Mouse (Mus musculus) heart, adult 11 months (tissue): ENCODE measurements around the gene Fchsd2.
"Not testable (repeated sequence)": the region's sequence is repeated elsewhere in the genome, so short reads cannot be mapped to it uniquely, and the experiment has no call there.

Experiments
- DNase-seq: peaks from one replicate; pipeline ENCODE4 v3.0.0; 2022

The Fchsd2 gene

DNA sequence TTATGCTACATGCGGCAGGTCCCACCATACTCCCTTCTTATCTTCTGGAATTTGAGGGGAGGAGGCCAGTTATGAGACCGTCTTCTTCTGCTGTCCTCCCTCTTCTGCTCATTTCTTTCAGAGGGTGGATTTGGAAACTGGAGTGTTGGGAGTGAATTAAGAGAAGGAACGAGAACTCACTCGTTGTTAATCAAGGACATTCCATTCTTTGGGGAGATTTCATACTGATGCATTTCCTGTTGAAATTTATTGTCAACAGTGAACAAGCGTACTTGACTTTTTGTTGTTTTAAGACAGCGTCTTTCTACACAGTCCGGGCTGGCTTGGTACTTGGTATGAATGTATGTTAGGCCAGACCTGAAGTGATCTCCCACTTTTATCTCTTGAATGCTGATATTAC is 26.7 kb downstream of the Fchsd2 start:
- DNase-seq: peak; percentile 70

DNA sequence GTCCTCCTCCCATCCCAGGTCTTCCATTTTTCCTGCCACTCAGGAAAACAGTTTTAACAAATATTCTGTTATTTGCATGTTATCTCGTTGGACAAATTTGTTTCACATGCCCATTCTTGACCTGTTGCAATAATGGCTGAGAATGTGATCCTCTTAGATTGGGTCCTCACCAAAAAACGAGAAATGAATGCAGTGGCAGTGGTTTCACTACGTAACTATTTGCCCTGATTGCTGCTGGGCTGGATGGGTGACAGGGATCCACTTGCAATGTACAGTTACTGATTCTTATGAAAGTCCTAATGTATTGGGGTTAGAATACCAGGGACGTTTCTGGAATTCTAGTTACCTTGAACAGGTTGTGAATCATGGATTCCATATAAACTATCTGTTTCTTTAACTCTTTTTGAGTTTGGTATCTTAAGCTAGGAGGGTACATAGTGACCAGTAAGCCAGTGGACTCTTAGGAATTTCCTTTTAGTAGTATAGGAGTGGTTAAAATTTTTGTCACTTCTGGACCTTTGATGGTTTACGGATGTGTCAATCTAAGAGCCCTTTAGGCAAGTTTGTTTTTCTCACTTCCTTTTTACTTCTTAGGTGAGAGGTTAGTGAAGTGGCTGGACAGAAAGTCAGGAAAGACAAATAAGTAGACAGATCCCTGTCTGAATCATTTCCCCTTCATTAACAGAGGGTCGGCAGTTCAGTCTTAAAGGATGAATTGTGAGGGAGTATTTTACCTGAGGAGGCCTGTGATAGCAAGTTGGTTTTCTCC is 31.1 kb downstream of the Fchsd2 start:
- DNase-seq: peak; percentile 45

DNA sequence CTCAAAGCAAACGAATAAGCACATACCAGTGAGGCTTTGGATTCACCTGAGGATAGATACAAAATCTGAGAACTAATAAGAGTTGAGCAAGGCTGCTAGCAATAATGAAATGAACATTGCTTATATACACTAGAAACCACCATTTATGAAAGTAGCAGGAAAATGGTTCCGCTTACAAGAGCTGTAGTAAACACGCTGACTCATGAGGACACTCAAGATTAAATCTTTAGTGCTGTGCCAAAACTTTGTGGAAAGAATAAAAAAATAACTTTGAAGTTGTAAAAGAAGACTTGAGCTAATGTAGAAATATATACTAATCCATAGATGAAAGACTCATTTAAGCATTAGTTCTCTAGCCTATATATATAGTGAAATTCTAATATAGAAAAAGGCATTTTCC is 35.1 kb downstream of the Fchsd2 start:
- DNase-seq: no peak

DNA sequence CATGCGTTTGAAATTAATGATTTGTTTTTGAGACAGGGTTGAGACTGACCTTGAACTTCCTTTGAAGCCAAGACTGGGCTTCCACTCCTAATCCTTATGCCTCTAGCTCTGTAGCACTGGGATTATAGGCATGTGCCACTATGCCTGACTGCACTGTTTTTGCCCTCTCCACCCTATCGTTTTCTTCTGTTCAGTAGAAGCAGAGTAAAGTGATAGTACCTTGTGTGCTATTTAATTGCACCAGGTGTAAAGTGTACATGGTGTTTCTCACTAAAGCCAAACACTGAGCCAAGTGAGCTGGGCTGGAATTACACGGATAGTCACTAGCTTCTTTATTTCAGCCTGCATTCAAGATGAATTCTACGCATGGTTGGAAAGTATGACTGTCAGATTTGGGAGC is 35.9 kb downstream of the Fchsd2 start:
- peak; percentile 72 for DNase-seq

DNA sequence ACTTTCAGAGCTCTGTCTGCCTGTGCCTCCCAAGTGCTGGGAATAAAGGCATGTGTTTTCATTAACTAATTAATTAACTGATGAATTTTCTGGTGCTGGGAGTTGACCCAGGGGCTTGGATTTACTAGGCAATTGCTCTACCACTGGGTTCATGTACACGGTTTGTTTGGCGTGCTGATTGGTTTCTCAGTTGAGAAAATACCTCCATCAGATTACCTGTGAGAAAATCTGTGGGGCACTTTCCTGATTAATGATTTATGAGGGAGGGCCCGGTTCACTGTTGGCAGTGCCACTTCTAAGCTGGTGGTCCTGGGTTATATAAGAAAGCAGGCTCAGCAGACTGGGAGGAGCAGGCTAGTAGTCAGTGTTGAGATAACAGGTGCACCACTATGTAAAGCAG is 38.0 kb downstream of the Fchsd2 start:
- DNase-seq: no peak

DNA sequence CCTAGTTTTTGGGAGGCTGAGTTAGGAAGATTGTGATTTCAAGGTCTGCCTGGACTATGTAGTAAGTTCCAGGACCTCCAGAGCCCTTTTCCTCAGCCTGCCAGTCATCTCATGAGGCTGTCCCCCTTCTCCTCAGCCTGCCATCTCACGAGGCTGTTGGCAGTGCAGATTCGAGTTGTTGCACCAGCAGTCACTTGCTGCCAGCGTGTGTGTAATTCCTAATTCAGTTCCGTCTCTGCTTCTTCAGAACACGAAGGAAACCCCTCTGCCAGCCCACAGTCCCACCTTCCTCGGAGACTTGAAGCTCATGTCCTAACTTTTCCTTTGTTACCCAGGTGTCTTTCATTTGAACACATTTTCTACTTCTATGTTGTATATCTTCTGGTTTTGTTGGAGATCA is 38.6 kb downstream of the Fchsd2 start:
- peak; percentile 67 for DNase-seq

DNA sequence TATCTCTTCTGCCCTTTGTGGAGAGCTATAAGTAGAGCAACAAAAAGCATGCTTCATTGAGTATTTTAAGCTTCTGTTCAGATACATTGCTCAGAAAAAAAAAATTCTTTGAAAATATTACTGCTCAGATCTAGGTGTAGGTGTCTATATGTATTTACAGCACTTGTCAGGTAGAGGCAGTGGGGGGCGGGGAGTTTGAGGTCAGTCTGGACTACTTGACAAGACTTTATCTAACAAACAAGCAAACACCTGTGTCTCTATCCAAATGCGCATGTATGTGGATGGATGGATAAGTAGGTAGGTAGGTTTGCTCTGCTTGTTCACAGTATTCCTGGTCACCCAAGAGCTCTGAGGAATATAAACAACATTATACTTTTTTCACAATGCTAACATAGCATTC is 40.9 kb downstream of the Fchsd2 start:
- DNase-seq: no peak

DNA sequence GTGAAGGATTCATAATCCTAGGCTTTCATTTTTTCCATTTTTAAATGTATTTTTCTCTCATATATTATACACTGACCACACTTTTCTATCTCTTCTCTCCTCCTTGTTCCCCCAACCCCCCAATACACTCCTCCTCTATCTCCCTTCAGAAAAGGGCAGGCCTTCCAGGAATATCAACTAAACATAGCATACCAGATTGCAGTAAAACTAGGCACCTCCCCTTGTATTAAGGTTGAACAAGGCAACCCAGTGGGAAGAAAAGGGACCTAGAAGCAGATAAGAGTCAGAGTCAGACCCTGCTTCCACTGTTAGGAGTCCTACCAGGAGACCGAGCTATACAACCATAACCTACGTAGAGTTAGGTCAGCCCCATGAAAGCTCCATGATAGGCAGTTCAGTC is 41.5 kb downstream of the Fchsd2 start:
- no peak for DNase-seq

DNA sequence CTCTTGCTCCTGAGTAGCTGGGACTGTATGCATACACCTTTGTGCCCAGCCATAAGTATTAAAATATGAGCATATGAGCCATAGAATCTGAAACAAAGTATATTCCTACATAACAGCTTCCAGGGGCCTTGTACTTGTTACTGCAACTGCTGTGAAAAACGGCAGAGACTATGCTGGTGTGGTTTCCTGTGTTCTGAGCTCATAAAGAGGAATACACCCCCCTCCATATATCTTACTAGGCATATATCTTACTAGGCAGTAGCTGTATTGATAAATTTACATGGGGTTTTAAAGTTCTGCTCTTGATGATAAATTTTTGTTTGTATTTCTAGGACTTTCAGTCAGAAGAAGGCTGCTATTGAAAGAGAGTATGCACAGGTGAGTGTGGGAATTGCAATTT is 46.2 kb downstream of the Fchsd2 start:
- no peak for DNase-seq

DNA sequence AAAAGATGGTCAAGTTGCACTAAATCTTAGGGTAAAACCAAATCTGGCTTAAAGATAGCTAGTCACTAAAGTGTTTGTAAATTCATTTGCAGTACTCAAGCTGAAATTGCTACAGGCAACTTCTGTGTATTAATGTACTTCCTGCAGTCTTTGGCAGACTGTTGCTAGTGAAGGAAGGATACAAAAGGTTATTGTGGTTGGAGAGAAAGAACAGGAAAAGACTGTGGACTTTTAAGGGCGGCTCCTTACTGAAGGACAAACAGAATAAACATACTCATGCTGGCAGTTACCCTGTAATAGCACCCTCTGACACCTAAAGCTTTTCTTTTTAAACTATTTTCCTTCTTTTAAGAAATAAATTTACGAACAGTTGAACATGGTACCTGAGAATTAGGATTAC is 50.2 kb downstream of the Fchsd2 start:
- no peak for DNase-seq

DNA sequence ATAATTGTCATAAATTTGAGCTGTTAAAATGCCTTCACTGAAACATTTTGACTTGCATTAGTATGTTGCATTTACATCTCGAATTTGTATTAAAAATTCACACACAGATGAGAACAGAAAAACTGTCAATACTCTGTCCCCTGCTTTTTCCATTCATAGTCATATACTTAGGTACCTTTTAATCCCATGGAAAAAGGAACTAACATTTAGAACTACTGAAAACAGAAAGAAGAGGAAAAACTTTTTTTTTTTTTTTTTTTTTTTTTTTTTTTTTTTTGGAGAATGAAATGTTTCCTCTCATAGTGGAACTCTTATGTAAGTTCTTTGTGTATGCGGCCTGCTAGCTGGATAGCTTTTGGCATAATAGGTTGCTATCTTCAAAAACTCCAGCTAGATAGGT is 51.6 kb downstream of the Fchsd2 start:
- no peak for DNase-seq

DNA sequence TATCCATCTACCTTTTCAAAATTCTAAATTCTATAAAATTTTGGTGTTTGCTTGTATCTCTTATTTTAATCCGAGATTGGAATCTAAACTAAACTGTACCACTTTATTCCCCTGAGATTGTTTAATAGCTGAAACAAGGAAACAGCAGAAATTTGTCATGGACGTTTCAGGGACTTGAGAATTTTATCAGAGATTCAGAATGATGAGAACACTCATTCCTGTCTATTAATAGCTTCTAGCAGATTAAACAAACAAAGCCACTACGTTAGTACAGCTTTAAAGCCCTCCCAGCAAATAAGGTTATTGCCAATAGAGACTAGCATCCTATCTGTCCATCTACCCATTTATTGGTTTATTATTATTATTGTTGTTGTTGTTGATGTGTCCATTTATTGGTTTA is 56.4 kb downstream of the Fchsd2 start:
- no peak for DNase-seq

DNA sequence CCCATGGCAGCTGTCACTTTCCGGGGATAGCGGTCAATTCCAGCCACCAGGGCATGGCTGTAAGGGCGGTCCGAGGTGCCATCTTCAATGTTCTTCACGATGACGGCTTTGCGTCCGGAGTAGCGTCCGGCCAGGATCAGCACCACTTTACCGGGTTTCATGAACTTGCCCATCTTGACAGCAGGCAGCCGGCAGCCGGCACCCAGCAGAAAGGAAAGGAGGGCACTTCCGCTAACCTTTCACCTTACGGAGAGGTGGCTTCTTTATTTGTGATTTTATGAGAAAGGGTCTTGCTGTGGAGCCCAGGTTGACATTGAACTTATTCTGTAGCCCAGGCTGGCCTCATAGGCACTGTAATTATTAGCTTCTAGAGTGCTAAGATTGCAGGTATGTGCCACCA is 62.2 kb downstream of the Fchsd2 start:
- not testable (repeated sequence) for DNase-seq

DNA sequence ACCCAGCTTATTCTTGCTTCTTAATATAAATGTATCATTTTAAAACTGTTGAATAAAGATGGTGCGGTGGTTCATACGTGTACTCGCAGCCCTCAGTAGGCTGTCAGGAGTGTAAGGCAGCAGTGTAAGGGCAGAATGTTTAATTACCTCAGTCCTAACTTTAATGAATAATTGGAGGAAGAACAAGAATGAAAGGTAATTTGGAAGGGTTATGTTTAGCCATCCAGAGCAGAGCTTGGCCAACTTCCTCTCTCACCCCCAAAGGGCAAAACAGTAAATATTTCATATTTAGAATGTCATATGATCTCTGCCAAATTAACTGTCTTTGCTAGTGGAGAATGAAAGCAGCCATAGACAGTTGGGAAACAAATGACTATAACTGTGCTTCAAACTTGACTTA is 62.6 kb downstream of the Fchsd2 start:
- no peak for DNase-seq

DNA sequence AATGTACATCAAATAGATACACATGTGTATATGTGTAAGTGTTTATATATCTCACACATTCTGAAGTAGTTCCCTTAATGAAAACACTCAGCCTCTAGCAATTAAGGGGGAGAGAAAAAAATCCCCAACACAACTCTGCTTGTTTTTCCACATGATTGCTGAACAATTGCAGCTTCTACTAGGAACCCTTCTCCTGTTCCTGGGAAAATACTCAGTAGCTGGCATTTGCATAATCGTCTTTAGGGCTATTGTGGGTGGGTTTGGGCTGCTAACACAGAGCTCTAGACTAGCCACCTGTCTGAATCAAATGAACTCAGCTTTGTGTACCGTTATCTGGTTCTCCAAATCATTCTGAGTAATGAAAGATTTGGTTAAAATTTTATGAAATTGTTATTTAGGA is 67.6 kb downstream of the Fchsd2 start:
- DNase-seq: no peak

DNA sequence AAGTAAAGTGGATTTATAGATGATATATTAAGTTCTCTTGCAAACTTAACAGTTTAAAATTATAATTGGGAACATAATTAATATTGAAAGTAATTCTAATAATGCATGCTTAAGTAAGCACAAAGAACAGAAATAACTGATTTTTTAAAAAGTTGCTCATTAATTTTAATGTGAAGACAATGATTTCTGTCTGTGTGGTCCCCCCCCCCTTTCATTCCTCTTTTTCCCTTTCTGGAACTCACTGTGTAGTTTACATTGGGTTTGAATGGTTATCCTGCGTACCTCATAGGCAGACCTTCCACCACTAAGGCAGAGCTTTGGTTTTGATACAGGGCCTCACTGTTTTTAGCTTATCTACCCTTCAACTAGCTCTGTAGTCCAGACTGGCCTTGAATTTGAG is 70.1 kb downstream of the Fchsd2 start:
- DNase-seq: no peak

DNA sequence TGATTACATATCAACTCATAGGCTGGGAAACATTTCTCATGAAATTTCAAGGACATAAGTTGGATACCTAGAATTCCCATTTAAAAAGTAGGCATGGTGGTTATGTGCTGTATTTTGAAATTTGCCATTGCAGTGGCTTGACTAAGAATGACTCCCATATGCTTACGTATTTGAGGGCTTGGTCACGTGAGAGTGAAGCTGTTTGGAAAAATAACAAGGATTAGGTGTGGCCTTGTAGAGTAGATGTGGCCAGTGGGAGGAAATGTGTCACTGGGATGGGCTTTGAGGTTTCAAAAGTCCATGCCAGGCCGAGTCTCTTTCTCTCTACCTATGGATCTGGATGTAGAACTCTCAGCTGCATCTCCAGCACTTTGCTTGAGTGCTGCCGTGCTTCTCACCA is 71.2 kb downstream of the Fchsd2 start:
- DNase-seq: no peak

DNA sequence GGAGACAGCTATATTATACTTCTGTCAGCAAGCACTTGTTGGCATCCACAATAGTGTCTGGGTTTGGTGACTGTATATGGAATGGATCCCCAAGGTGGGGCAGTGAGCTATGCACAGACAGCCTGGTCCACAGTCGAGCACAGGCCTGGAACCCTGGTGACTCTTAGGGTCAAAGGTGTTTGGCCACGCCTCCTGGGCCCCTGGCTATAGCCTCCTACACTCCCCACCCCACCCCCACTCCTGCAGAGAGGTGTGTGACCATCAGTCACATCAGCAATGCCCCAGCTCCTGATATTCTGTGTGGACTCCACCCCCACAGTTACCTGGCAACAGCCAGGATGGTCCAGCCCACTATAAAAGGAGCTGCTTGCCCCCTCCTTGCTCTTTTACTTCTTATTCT is 73.9 kb downstream of the Fchsd2 start:
- DNase-seq: peak; percentile 91

DNA sequence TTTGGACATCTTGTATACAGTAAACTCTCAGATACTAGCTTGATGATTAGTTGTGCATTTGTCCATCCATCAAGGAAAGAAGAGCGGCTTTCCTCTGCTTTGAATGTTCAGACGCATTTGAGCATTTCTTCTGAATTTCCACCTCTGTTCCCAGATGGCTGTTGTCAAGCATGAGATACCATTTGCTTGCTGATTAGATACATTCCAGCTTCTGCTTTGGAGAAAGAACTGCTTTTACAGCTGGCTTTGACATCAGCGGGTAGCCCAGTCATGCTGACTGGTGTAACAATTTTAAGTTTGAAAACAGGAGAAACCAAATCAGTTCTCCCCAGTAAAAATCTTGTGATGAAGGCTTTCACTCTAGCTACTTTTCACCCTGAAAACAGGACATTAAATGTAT is 77.8 kb downstream of the Fchsd2 start:
- DNase-seq: peak; percentile 93

DNA sequence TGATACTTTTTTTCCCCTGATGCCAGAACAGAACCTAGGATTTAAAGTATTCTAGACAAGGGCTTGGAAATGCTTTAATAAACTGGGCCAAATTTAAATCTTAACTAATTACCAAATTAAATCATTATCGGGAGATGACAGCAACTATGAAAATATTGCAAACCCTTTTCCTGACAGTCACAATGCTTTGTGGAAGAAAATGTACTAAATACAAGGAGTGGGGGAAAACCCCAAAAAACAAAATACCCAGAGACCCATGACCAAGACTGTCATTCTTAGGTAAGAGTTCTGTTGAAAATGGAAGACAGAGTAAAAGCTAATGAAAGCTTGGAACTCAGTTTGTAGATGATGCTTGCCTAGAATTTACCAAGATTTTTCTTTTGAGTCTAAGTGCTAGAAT is 78.3 kb downstream of the Fchsd2 start:
- no peak for DNase-seq

DNA sequence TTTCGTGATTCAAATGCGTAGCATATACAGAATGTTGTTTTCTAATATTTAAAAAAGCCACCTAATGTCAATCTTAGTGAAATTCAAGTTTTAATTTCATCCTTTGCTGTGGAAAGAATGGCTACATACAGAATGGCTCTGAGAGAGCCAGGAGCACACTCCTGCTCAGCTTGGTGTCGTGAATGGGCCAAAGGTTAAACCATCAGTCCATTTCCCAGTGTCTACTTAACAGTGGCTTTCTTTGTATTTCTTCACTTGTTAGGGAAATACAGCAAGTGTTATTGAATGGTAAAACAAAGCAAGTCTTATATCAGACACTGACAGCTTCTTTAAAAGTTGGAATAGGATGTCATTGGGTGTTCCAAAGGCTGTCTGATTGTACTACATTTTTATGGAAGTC is 80.7 kb downstream of the Fchsd2 start:
- no peak for DNase-seq

DNA sequence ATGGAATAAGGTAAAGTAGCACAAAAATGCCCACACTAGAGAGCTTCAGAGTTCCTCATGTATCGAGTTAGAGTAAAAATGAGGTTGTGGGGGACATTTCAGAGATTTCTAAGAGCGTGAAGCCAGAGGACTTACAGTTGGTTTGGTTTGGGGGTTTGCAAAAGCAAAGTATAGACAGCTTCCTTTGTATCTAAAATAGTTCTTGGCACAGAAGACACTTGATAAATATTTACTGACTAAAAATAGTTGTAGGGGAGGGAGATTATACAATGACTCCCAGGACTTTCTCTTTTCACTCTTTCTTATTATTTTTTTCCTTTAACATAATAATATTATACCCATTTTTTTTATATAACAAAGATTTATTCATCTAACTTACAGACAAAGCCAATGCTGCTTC is 86.1 kb downstream of the Fchsd2 start:
- DNase-seq: no peak

DNA sequence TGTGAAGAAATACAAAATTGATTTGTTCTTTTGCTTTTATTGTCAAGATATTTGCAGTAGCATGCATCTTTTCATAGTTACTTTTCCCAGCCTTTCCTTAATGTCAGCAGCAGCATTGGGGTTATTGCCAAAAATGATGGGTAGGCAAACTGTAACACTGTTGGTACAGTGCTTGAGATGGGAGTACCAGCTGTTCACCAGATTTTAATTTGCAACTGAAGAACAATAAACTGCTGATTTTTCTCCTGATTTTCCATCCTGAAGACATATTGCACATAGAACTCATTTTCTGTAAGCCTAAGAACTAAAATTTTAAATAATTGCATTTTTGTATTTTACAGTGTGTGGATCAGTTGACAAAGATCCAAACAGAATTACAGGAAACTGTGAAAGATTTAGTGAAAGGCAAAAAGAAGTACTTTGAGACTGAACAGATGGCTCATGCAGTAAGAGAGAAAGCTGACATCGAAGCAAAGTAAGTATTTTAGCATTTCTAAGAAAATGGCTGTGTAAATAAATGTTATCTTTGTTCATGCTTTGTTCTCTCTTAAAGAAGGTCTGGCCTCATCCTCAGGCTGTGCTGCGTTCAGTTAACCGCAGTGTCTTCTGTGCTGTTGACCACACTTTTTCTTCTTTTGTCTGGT is 98.8 kb downstream of the Fchsd2 start:
- DNase-seq: no peak

DNA sequence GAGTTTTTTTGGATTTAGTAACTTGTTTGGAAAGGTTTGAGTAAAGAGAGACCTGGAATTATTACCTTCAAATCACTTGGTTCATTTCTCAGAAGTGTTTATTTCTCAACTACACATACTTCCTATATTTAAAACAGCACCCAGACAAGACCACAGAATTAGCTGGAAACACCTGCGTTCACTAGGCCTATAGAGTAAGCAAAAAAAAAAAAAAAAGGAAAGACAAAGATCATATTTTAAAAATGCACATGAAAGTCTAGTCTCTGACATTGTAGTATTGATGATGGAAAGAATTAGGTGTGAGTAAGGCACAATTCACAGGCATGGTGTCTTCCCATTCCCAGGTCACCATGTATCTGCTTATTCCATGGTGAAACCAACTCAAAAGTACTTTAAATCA is 118.2 kb downstream of the Fchsd2 start:
- no peak for DNase-seq
